ENCODE assay signal across 8 mouse cellular contexts in genomic region chr19:44562652-44563206, GRCm38 (mm10). TPM values are rescaled to one million over a fixed set of nuclear protein-coding genes. Genes with fewer than 3 reads are reported as not detected.
DNase-seq lines count a peak whose midpoint lies in the region; ATAC-seq lines count a peak whose summit lies in the region.

TSS of gene Hif1an (plus strand) at chr19:44562850.

- peak within 1 kb of the TSS; percentile 83 for H3K4me2 ChIP-seq in heart, embryonic 13.5 days
- H3K4me2 ChIP-seq in liver, embryonic 12.5 days = peak within 1 kb of the TSS; percentile 83
- H3K4me2 ChIP-seq in stomach, embryonic 15.5 days = peak within 1 kb of the TSS; percentile 63

- WGBS in heart, embryonic 13.5 days = under 1% methylated on average over 33 of the region's 33 CpGs
- under 1% methylated on average over 33 of the region's 33 CpGs for WGBS in liver, embryonic 12.5 days (ENCODE audit: insufficient replicate concordance)
- whole genome bisulfite sequencing in stomach, embryonic 15.5 days = under 1% methylated on average over 33 of the region's 33 CpGs

- DNase-seq in CD4-positive, CD25-positive, alpha-beta regulatory T cell, adult 2 months (ENCODE audit: low read depth, low spot score) = peak; percentile 98
- peak; percentile 47 for DNase-seq in fat pad, adult 2 months (ENCODE audit: extremely low read depth, low read depth, low spot score)
- DNase-seq in kidney, postnatal 10 days = peak; percentile 95
- peak; percentile 95 to 96 for DNase-seq in natural killer cell, adult 2 months (ENCODE audit: low spot score in 2 of 2)

- peaks cover 12% of the 10 kb centered on the region for H3K27me3 ChIP-seq in heart, embryonic 13.5 days (replicated peaks)
- peaks cover 13% of the 10 kb centered on the region; the same call in 1 of the 2 replicates for H3K27me3 ChIP-seq in liver, embryonic 12.5 days (replicated peaks)
- no peaks in the 10 kb centered on the region for H3K27me3 ChIP-seq in stomach, embryonic 15.5 days (replicated peaks)

- H3K9ac ChIP-seq in heart, embryonic 13.5 days = peak within 1 kb of the TSS; percentile 88
- H3K9ac ChIP-seq in liver, embryonic 12.5 days = peak within 1 kb of the TSS; percentile 72
- peak within 1 kb of the TSS; percentile 69; the same call in 1 of the 2 replicates for H3K9ac ChIP-seq in stomach, embryonic 15.5 days

- peak within 1 kb of the TSS; percentile 86 for H3K27ac ChIP-seq in brown adipose tissue, adult 24 weeks (replicated peaks; ENCODE audit: low read depth, low read length)
- H3K27ac ChIP-seq in heart, embryonic 13.5 days (replicated peaks) = peak within 1 kb of the TSS; percentile 79
- H3K27ac ChIP-seq in liver, embryonic 12.5 days = peak within 1 kb of the TSS; percentile 81
- peak within 1 kb of the TSS; percentile 79; the same call in 1 of the 2 replicates for H3K27ac ChIP-seq in stomach, embryonic 15.5 days

- peaks cover 39% of the 10 kb centered on the region for H3K36me3 ChIP-seq in heart, embryonic 13.5 days
- peaks cover 37% of the 10 kb centered on the region for H3K36me3 ChIP-seq in liver, embryonic 12.5 days
- H3K36me3 ChIP-seq in stomach, embryonic 15.5 days = peaks cover 16% of the 10 kb centered on the region

- peak within 1 kb of the TSS; percentile 86 for H3K4me3 ChIP-seq in brown adipose tissue, adult 24 weeks (ENCODE audit: insufficient read depth, low read depth, low read length)
- peak within 1 kb of the TSS; percentile 92 for H3K4me3 ChIP-seq in heart, embryonic 13.5 days
- H3K4me3 ChIP-seq in liver, embryonic 12.5 days = peak within 1 kb of the TSS; percentile 77
- peak within 1 kb of the TSS; percentile 83 for H3K4me3 ChIP-seq in stomach, embryonic 15.5 days (replicated peaks)

- no peaks in the 10 kb centered on the region for H3K9me3 ChIP-seq in heart, embryonic 13.5 days
- no peaks in the 10 kb centered on the region for H3K9me3 ChIP-seq in liver, embryonic 12.5 days (replicated peaks)
- H3K9me3 ChIP-seq in stomach, embryonic 15.5 days = no peaks in the 10 kb centered on the region

- H3K4me1 ChIP-seq in brown adipose tissue, adult 24 weeks (ENCODE audit: control insufficient read depth, insufficient read depth, insufficient read length, low read length) = peaks cover 3% of the 10 kb centered on the region; the same call in 1 of the 2 replicates
- H3K4me1 ChIP-seq in heart, embryonic 13.5 days = peaks cover 33% of the 10 kb centered on the region
- peaks cover 15% of the 10 kb centered on the region for H3K4me1 ChIP-seq in liver, embryonic 12.5 days
- H3K4me1 ChIP-seq in stomach, embryonic 15.5 days = peaks cover 15% of the 10 kb centered on the region

- ATAC-seq in heart, embryonic 13.5 days (ENCODE audit: extremely low read depth, insufficient number of reproducible peaks, low FRiP score, low TSS enrichment) = peak; percentile 91
- peak; percentile 98 for ATAC-seq in liver, embryonic 12.5 days
- peak; percentile 97 for ATAC-seq in stomach, embryonic 15.5 days (ENCODE audit: insufficient read depth, low FRiP score, low read depth)

RNA-seq across cellular contexts. Expression of gene Hif1an, which starts in this region (rescaled TPM):
- polyA plus RNA-seq in brown adipose tissue, adult 24 weeks (2012; ENCODE audit: insufficient read depth, insufficient read length, missing spikeins) = 9.3 and 11.1 TPM in 2 replicates
- polyA plus RNA-seq in heart, embryonic 13.5 days (2015; fragmentation: Nextera tagmentation; extraction: Ambion mirVana) = 23.5 and 23.9 TPM in 2 replicates
- 18.0 and 18.3 TPM in 2 replicates for polyA plus RNA-seq in liver, embryonic 12.5 days (2016; fragmentation: Nextera tagmentation; extraction: Ambion mirVana)
- 27.0 and 27.2 TPM in 2 replicates for polyA plus RNA-seq in stomach, embryonic 15.5 days (2015; fragmentation: Nextera tagmentation; extraction: Ambion mirVana)

Comparison
In these comparisons a context has a peak if more than half of its experiments do, and no peak if none do; other contexts are left out.
1. Peak in every context shown above with its lines: DNase-seq, ATAC-seq, H3K4me3 ChIP-seq and H3K27ac ChIP-seq.
2. DNase-seq: peak in every context shown above with its lines; median percentile 98 in CD4-positive, CD25-positive, alpha-beta regulatory T cell, adult 2 months; 96 in natural killer cell, adult 2 months; 95 in kidney, postnatal 10 days; 47 in fat pad, adult 2 months.